Mouse (Mus musculus) embryonic facial prominence, embryonic 13.5 days (tissue): ENCODE measurements at regions not wholly inside any gene's neighbourhood (a gene's known extent, or its start where the extent isn't known, plus 50 kb on each side); places are given as distances from the start of the nearest gene placed in this dataset.
"Not testable (repeated sequence)": the region's sequence is repeated elsewhere in the genome, so short reads cannot be mapped to it uniquely, and the experiment has no call there.

Source experiments
- ATAC-seq: fragments of 200-750 bp; cut with Nextera tagmentation; 2 replicates; pipeline ENCODE4 v1.8.0; 2017; ENCODE audit warnings: low read depth; ENCODE audit not compliant: insufficient number of reproducible peaks, insufficient read depth, low FRiP score, low TSS enrichment
- H3K27ac ChIP-seq: fragments of 300-500 bp; sonication (generic); 2 replicates; pipeline ENCODE4 v1.5.1; 2015; ENCODE audit warnings: moderate library complexity, mild to moderate bottlenecking, inconsistent platforms
- H3K27me3 ChIP-seq: fragments of 300-500 bp; sonication (generic); 2 replicates; pipeline ENCODE4 v1.6.1; 2015; ENCODE audit warnings: mild to moderate bottlenecking, inconsistent platforms
- H3K36me3 ChIP-seq: fragments of 300-500 bp; sonication (generic); 2 replicates; pipeline ENCODE4 v1.6.1; 2015; ENCODE audit warnings: mild to moderate bottlenecking, inconsistent platforms
- H3K4me1 ChIP-seq: fragments of 300-500 bp; sonication (generic); 2 replicates; pipeline ENCODE4 v1.6.1; 2015; ENCODE audit warnings: inconsistent platforms
- H3K4me2 ChIP-seq: fragments of 300-500 bp; sonication (generic); 2 replicates; pipeline ENCODE4 v1.6.1; 2015; ENCODE audit warnings: moderate library complexity, mild to moderate bottlenecking, inconsistent platforms
- H3K4me3 ChIP-seq: fragments of 300-500 bp; sonication (generic); 2 replicates; pipeline ENCODE4 v1.5.1; 2015; ENCODE audit warnings: mild to moderate bottlenecking, inconsistent platforms
- H3K9ac ChIP-seq: fragments of 300-500 bp; sonication (generic); 2 replicates; pipeline ENCODE4 v1.6.1; 2015; ENCODE audit warnings: mild to moderate bottlenecking, inconsistent platforms
- H3K9me3 ChIP-seq: fragments of 300-500 bp; sonication (generic); 2 replicates; pipeline ENCODE4 v1.6.1; 2016; ENCODE audit warnings: inconsistent platforms
- WGBS: fragments of 180-500 bp; shearing (Covaris S2); methylation state at CpG from one replicate; pipeline ENCODE4 v1.1.7; 2015; ENCODE audit warnings: mixed read lengths; 5-methylcytosine and 5-hydroxymethylcytosine counted together

DNA sequence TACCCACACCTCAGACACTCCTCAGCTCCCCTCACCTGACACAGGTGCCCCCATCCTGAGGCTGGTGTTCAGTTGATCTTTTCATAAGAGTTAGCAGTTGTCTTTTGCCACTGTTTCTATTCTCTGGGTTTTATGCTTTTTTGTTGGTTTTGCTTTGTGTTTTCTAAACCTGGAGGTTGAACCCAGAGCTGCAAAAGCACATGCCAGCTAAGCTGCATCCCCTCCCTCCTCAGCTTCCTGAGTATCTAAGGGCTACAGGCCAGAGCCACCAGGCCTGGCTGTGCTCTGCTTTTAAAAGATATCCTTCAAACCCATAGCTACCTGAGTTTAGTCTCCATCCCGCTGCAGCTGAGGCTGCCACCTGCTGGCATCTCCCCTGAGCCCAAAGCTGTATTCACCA, 140.1 kb downstream of the Tcp10c start:
- ATAC-seq: not testable (repeated sequence)
- WGBS: no CpG with 5 or more reads among the region's 1 CpGs

DNA sequence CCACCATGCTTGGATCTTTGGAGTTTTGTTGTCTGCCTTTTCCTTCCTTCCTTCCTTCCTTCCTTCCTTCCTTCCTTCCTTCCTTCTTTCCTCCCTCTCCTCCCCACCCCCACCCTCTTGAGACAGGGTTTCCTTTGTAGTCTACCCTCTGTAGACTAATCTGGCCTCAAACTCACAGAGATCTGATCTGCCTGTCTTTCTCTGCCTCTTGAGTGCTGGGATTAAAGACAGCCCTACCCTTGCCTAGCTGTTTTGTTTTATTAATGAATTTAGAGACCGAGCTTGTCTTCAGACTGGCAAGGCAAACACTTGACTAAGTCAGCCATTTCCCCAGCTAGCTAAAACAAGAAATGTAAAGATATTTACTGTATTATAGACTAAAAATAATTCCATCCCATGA, 150.0 kb downstream of the Tcp10c start:
- H3K27me3 ChIP-seq, H3K4me1 ChIP-seq, H3K9ac ChIP-seq, H3K9me3 ChIP-seq, ATAC-seq, H3K4me2 ChIP-seq, H3K36me3 ChIP-seq, H3K4me3 ChIP-seq: not testable (repeated sequence)
- WGBS: 49% methylated on average over 1 of the region's 1 CpGs
- H3K27ac ChIP-seq: peak overlapping the region; percentile 22; the same call in 1 of the 2 replicates

More for the DNA sequence above, 140.1 kb downstream of the Tcp10c start:
- not testable (repeated sequence) for H3K27ac ChIP-seq, H3K4me2 ChIP-seq, H3K9me3 ChIP-seq, H3K9ac ChIP-seq, H3K36me3 ChIP-seq, H3K4me1 ChIP-seq, H3K4me3 ChIP-seq, H3K27me3 ChIP-seq

DNA sequence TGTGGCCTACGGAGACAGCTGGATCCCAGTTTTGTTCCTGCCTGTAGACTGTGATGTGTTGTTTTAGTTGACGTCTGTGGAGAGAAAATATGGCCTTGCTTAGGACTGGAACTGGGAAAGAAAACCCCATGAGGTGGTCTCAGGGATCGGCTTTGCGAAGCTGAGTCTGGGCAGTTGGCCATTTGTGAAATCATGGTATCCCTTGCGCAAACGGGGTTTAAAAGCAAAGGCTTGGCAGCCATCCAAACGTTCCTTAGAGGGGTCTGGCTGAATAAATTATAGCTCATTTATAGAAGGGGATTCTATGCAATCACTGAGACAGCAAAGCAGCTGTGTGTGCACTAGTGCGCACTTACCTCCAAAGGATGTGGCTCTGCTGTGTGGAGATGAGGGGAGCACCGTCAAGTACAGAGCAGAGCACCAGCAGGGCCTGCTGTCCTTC, 150.5 kb downstream of the Tcp10c start:
- not testable (repeated sequence) for H3K36me3 ChIP-seq, H3K4me3 ChIP-seq, H3K9ac ChIP-seq, H3K27me3 ChIP-seq, H3K9me3 ChIP-seq, H3K4me1 ChIP-seq, H3K4me2 ChIP-seq
- ATAC-seq: peak; percentile 63; the same call in 1 of the 2 replicates
- WGBS: 21% methylated on average over 8 of the region's 9 CpGs
- H3K27ac ChIP-seq: peak overlapping the region; percentile 48

DNA sequence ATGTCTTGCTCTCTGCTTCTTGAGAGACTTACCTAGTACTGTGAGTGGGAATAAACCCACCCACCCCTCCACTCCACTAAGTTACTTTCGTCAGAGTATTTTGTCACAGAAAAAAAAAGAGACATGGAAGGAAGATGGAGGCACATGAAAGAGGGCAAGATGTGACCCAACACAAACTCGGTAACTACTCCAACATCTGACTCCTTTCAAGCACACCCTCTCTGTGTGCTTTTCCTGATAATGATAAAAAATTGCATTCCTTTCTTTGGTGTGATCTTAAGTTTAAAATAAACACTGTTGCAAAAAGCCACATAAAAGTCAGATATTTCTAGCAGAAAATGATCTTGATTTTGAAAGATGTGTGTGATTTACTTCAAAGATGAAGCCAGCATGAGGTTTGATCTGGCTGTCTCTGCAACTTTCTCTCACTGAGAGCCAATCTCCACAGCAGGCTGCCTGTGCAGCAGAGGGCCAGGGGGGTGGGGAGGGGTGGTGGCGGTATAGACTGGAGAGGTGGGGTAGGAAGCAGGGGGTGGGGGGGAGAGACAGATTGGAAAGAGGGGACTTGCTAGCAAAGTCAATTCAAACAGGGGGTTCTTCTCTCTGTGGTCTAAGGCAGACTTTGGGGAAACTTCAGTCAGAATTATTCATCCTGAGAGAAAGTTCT, 153.2 kb downstream of the Tcp10c start:
- not testable (repeated sequence) for H3K9me3 ChIP-seq, H3K9ac ChIP-seq, H3K27me3 ChIP-seq, ATAC-seq, H3K4me2 ChIP-seq, H3K4me1 ChIP-seq, H3K27ac ChIP-seq, H3K4me3 ChIP-seq, H3K36me3 ChIP-seq
- 31% methylated on average over 2 of the region's 3 CpGs for WGBS

DNA sequence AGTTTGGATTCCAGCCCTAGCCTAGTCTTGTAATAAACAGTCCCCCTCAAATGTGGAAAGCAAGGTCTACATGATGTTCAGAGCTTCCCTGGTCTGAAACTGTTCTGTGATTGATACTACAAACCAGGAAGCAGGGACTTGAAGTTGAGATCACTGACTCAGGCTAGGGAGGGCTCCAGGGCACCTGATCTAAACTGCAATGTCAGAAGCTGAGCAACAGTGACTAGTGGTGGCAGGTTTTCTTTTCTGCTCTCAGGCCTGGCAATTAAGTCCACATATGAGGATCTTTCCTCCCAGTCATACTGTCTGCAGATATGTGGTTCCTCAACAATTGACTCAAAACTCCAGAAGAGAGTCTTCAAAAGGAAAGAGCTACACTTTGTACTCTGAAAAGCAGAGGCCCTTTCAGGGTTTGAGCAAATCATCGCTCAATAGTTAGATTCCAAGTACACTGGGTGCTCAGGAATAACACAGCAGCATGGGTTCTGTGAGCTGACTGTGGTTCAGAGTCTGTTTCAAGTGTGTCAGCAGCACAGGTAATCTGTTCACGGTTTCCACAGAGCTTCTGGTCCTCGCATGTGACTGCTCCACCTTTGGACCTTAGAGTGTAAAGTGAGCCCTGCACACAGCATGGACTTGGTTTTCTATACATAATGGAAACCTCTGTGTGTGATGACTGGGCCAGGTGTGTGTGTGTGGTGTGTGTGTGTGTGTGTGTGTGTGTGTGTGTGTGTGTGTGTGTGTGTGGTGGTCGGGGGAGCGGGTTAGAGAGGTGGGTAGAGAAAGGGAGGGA, 165.2 kb downstream of the Tcp10c start:
- H3K4me2 ChIP-seq, H3K4me1 ChIP-seq, ATAC-seq, H3K9me3 ChIP-seq, H3K9ac ChIP-seq, H3K27me3 ChIP-seq, H3K36me3 ChIP-seq, H3K27ac ChIP-seq, H3K4me3 ChIP-seq: not testable (repeated sequence)
- 79% methylated on average over 4 of the region's 5 CpGs for WGBS

DNA sequence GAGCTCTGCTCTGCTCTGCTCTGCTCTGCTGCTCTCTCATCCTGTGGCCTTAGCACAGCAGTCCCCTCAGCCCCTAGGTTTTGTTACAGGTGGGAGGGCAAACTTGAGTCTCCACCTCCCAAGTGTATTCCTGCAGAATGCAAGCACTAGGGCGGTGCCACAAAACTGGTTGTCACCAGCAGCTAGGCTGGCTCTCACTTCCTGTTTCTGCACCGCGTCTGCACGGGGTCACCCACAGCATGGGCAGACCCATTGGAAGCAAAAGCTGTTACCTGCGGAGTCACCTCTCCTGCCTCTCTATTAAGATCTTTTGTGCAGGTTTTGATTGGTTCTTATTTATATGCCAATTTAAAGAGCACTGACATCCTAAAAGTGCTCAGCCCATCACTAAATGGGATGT, 178.2 kb downstream of the Tcp10c start:
- H3K9ac ChIP-seq: not testable (repeated sequence)
- WGBS: 77% methylated on average over 5 of the region's 5 CpGs

DNA sequence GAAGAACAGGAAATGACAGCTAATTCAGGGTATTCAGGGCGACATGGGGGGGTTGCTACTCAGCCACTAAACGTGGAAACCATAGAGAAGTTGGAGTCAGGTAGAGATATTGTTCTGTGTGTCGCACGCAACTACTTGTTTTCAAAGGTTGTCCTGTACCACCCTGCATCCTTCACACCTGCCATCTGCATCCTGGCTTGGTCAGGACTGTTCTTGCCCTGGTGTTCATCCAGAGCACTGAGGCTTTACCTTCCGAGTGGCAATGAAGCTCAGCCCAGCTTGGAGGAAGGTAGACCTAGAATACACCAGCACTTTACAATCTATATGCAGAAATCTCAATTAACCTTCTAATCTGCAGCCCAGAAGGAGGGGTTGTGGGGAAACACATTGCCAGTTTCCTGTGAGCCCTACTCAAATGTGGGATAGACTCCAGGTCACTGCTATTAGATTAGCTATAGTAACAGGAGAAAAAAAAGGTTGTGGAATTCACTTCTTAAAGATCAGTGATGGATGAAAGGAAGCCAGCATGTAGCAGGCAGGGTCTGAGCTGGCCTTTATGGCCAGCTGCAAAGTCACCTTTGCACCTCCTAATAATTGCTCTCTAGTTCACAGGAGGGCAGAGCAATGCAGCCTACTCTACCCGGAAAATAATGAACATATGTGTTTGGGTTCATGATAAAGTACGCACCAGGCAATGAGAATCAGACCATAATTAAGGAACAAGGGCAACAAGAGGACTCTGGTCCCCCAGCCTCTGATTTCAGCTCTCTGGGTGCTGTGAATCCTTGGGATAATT, 186.3 kb downstream of the Tcp10c start:
- H3K4me1 ChIP-seq: no peaks in the 10 kb centered on the region
- ATAC-seq: no peak
- H3K4me3 ChIP-seq: no peak overlapping the region
- no peak overlapping the region for H3K4me2 ChIP-seq
- no peaks in the 10 kb centered on the region for H3K36me3 ChIP-seq
- WGBS: 76% methylated on average over 7 of the region's 7 CpGs
- no peaks in the 10 kb centered on the region for H3K27me3 ChIP-seq
- H3K9ac ChIP-seq: no peak overlapping the region
- no peak overlapping the region for H3K27ac ChIP-seq
- H3K9me3 ChIP-seq: peaks cover 41% of the 10 kb centered on the region

More for the DNA sequence above, 178.2 kb downstream of the Tcp10c start:
- H3K4me2 ChIP-seq, H3K4me3 ChIP-seq, H3K27me3 ChIP-seq, H3K9me3 ChIP-seq, H3K4me1 ChIP-seq, H3K36me3 ChIP-seq, H3K27ac ChIP-seq, ATAC-seq: not testable (repeated sequence)

DNA sequence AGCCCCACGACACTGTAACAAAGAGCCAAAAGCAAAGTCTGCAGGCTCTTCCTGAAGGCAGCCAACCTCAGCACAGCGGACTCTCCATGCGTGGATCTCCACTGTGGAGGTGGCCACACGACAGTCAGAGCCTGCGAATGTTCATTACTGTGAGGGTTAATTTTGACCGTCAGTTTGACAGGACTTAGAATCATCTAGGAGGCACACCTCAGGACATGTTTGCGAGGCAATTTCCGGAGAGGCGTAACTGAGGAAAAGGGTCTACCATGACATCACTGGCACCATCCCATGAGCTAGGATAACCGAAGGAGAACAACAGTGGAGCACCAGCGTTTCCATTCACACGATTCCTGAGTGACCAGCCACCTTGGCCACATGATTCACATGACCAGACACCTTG, 186.9 kb downstream of the Tcp10c start:
- 66% methylated on average over 12 of the region's 12 CpGs for WGBS
- H3K9ac ChIP-seq: no peak overlapping the region
- H3K27ac ChIP-seq: no peak overlapping the region
- H3K4me3 ChIP-seq: no peak overlapping the region
- H3K4me1 ChIP-seq: no peaks in the 10 kb centered on the region
- H3K4me2 ChIP-seq: no peak overlapping the region
- no peak for ATAC-seq
- H3K9me3 ChIP-seq: peaks cover 41% of the 10 kb centered on the region
- H3K36me3 ChIP-seq: no peaks in the 10 kb centered on the region
- H3K27me3 ChIP-seq: no peaks in the 10 kb centered on the region

DNA sequence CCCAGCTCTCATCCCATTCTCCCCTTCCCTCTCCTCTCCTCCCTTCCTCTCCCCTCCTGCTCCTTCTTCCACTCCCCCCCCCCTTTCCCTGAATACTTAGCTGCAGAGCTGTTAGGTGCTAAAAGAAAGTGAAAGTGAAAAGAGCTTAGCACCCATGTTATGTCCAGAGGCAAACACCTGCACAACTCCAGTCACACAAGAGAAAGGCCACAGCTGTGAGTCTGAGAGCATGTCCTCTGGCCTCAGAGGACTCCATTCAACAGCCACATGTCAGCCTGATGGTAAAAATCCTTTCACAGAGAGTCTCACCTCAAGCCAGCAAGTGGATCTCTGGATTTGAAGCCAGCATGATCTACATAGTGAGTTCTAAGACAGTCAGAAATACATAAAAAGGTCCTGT, 187.9 kb downstream of the Tcp10c start:
- no peak for ATAC-seq
- Histone ChIP-seq H3K4me1 (no peaks in the 10 kb centered on the region), H3K4me2 (no peak overlapping the region), H3K36me3 (no peaks in the 10 kb centered on the region), H3K27me3 (no peaks in the 10 kb centered on the region), H3K9ac (no peak overlapping the region), H3K9me3 (peaks cover 50% of the 10 kb centered on the region), H3K4me3 (no peak overlapping the region), H3K27ac (0 out of 2 replicates have a peak overlapping the region, but pooled peaks have one; percentile 1)

DNA sequence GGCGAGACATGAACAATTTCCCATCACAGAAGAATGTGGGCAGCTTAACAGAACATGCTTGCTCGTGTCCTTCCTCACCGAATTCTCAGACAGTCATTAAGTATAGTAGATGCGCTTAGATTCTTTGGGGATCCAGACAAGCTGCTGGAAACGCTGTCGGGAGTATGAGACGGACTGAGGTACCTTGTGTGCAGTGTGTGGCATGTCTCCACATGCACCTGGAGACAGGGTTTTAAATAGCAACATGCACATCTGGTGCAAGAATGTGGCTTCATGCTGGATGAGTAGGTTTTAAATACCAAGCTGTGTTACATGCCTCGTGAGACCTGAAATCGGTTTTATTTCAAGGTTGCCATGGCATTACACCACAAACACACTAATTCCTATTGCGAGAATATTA, 188.5 kb downstream of the Tcp10c start:
- Histone ChIP-seq H3K9ac (no peak overlapping the region), H3K36me3 (no peaks in the 10 kb centered on the region), H3K4me3 (no peak overlapping the region), H3K4me2 (no peak overlapping the region), H3K4me1 (no peaks in the 10 kb centered on the region), H3K27ac (no peak overlapping the region), H3K9me3 (peaks cover 54% of the 10 kb centered on the region), H3K27me3 (no peaks in the 10 kb centered on the region)
- WGBS: 72% methylated on average over 10 of the region's 10 CpGs
- peak; percentile 8; the same call in 1 of the 2 replicates for ATAC-seq

DNA sequence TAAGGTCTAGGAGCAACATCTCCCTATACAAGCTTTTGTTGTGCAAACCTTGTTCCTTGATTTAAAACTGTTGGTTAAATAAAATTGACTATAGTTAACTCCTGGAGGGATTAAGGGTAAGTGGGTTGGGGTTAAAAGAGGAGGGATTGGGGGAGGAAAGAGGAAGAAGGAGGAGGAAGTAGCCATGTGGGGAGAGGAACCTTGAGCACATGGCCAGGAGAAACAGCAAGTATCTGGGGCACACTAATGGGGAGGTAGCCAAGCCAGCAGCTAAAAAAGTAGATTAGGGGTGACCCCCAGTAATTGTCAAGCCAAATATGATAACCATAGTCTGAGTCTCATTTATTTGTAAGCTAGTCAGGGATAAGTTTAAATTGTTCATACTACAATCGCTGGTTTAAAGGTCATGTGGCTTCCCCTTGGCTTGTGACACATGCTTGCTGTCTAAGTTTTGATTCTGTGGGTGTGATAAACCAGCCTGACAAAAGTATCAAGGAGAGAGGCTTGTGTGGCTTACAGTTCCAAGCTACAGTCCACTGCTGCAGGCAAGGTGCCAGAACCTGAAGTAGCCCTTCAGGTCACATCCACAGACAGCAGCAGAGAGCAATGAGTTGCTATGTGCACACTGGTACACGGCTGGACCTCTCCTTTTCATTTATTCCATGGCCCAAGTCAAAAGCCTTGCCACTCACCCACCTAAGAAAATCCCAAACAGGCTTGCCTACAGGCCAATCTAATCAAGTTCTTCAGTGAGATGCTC, 189.8 kb downstream of the Tcp10c start:
- ATAC-seq: no peak
- Histone ChIP-seq H3K4me2 (no peak overlapping the region), H3K9ac (no peak overlapping the region), H3K9me3 (peaks cover 67% of the 10 kb centered on the region), H3K4me1 (no peaks in the 10 kb centered on the region), H3K27me3 (no peaks in the 10 kb centered on the region), H3K27ac (no peak overlapping the region), H3K36me3 (no peaks in the 10 kb centered on the region), H3K4me3 (no peak overlapping the region)
- WGBS: 64% methylated on average over 2 of the region's 2 CpGs
